Mouse (Mus musculus) layer of hippocampus, adult 2 months (tissue): ENCODE measurements around the gene Lysmd1. TPM values are rescaled to one million over a fixed set of nuclear protein-coding genes. Genes with fewer than 3 reads are reported as not detected.
A peak's percentile ranks its signal among the peaks of the same experiment; 100 is the strongest.

Experiments used
- DNase-seq, 2 experiments: peaks; one replicate each; pipeline ENCODE4 v3.0.0; 2022; ENCODE audit warnings: low spot score in 2 of 2
- H3K27ac ChIP-seq: fragments of 200-600 bp; 2 replicates; pipeline ENCODE4 v1.8.1; 2022
- H3K4me3 ChIP-seq: fragments of 200-600 bp; 2 replicates; pipeline ENCODE4 v1.8.1; 2022; ENCODE audit warnings: mild to moderate bottlenecking
- CTCF ChIP-seq: fragments of 200-600 bp; conservative IDR thresholded peaks from 2 replicates; pipeline ENCODE4 v1.8.1; 2022; ENCODE audit warnings: antibody characterized with exemption, mild to moderate bottlenecking, moderate library complexity
- total RNA-seq, 2 experiments: library from RNA; stranded (reverse); gene quantifications; 2 replicates each; pipeline ENCODE4 v1.2.3; 2021

Gene Lysmd1
- total RNA-seq, 2 experiments from 2014 or later, result 16.4 to 16.7 TPM

DNA sequence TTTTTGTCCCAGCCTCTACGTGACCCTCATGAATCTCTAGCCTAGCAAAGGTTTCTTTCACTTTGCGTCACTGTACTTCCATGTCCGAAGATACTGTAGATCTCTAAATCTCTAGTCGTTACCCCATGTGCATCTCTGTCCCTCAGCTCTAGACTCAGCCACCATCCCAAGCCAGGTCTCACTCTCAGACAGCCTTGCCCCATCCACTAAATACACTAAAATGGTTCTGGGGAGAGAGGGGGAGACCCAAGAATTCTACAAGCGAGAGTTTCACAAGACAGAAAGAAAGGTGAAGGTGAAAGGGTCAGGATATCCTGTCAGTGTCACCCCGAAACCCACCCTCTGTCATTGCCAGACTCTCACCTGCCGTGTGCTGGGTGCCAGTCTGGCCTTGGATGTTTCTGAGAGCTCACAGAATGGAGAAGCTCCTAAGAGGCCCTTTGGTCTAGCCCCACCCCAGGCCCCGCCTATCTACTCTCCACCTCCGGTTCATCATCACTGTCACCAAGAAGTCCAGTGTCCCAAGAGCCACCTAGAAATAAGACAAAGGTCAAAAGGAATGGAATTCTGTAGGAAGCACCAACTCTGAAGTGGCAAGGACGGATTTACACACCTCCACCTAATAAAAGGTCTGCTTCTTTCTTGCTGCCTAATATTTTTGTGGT lies 8.2 kb downstream of the Lysmd1 start, which contains the start of gene Tnfaip8l2:
TSS of gene Tnfaip8l2 (minus strand) at position 409 of the 665 bp plus-strand sequence.
- Histone ChIP-seq H3K4me3 (peak within 1 kb of the TSS; percentile 15), H3K27ac (peak within 1 kb of the TSS; percentile 29; the same call in 1 of the 2 replicates)
- TF ChIP-seq CTCF, result no peak
- DNase-seq, result no peak

DNA sequence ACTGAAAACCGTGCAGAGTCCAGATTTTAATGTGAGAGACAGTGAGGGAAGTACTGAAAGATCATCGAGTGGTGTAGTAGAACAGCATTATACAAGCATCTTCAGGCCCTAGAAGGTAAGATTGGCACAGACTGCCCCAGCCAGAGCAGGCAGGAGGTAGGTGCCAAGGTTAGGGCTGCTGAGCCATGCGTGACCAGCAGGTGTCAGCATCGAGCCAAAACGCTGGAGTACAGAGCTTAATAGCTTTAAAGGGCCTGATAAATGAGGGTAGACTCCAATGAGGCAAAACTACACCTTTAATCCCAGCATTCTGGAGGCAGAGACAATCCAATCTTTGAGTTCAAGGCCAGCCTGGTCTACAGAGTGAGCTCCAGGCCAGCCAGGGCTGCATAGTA lies 8.7 kb downstream of the Lysmd1 start:
- TF ChIP-seq CTCF, result peak; percentile 97
- H3K4me3 ChIP-seq, result no peak overlapping the region
- peak; percentile 82 to 92 for DNase-seq
- H3K27ac ChIP-seq, result no peak overlapping the region

DNA sequence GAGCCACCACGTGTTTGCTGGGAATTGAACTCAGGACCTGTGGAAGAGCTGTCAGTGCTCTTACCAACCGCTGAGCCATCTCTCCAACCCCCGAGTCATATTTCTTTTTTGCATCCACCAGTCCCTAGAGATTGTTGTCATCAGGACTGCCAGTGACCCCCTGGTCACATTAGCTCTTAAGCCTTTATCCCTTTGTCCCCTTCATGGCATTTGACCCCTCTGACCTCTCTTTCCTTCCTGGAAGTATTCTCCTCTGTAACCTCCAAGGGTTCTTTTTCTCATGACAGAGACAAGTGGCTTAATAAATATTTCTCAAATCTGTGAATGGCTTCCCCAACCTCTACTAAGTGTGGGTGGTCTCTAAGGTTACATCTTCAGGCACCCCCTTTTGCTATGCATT lies 14.0 kb downstream of the Lysmd1 start:
- no peak for TF ChIP-seq CTCF
- no peak for DNase-seq
- no peak overlapping the region for H3K4me3 ChIP-seq

DNA sequence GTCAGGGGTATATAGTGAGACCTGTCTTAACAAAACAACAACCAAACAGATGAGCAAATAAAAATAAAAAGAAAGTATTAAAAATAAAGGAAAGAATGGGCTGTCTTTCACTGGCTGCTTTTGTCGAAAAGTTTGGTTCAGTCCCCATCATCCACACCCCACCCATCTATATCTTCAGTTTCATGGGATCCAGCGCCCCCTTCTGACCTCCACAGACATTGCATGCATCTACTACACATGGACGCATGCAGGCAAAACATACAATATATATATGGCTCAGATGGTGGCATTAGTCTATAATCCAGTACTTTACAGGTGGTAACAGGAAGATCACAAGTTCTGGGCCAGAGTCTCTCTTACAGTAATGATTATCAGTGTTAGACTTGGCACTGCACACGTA lies 20.0 kb downstream of the Lysmd1 start:
- Histone ChIP-seq H3K4me3 (no peak overlapping the region), H3K27ac (no peak overlapping the region)
- TF ChIP-seq CTCF, result peak; percentile 78
- DNase-seq, result no peak

More for the DNA sequence above, 14.0 kb downstream of the Lysmd1 start:
- H3K27ac ChIP-seq, result no peak overlapping the region

DNA sequence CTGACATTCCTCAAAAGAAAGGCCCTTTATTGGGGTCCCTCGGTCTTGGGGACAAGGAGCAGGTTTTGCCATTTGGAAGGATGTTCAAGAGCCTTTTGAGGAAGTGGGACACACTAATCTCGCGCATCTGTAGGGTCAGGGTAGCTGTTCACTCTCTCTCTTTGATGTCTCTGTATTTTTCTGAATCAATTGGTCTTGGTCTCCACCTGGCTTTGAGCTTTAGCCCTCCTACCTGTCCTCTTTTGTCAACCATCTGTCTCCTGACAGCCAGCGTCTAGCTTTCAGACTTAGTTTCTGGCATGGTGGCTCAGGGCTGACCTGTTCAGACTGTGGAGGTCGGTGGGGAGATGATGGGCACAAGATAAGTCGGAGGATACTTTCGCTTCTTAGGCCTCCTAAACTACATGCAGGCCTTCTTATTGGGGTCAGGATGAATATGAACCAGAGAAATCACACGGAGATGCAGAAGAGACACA lies 25.7 kb downstream of the Lysmd1 start:
- TF ChIP-seq CTCF, result no peak
- DNase-seq, result no peak
- Histone ChIP-seq H3K27ac (peak overlapping the region; percentile 72), H3K4me3 (peak overlapping the region; percentile 60)

DNA sequence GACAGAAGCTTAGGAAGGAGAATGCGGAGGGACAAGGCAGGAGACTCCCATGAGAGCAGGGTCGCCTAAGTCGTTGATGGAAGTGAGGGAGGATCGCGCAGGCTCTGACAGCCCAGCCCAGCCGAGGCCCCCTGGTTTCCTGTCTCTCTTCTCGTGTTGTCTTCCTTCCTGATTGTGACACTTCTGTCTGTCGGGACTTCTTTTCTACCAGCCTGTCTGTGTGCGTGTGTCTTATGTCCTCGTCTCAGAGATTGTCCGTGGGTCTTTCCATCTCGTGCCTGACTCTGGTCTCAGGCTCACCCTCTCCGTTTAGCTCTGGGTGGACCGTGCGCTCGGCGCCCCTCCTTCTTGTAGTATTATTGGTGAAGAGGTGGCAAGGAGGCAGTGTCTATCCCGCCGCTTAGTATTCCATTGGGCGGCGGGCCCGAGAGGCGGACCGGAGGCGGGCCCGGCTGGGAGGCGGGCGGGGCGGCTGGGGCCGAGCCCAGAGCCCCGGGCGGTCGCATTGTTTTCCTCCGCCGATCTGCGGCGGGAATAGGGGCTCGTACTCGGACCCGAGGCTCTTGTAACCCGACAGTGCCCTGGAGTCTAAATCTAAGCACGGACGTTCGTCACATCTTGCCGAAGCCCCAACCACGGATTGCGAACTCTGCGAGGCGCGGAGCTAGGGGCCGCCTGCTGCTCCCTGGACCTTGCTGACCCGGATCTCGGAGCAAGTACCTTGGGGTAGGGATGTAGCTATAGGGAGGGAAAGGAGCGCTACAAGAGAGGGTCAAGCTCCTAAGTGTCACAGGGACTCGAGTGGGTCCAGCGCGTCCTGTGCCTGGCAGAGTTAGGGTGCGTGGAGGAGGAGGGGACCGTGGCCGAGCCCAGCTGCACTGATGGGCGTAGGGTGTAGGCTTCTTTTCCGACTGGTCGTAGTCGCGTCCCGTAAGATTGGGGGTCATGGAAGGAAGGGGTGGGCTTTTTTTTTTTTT lies 26.4 kb downstream of the Lysmd1 start, which contains the start of gene Sema6c:
TSS of gene Sema6c (plus strand) at position 471 of the 977 bp plus-strand sequence.
- no peak for TF ChIP-seq CTCF
- peak; percentile 87 to 92 for DNase-seq
- H3K27ac ChIP-seq, result peak within 1 kb of the TSS; percentile 77
- H3K4me3 ChIP-seq, result peak within 1 kb of the TSS; percentile 60

DNA sequence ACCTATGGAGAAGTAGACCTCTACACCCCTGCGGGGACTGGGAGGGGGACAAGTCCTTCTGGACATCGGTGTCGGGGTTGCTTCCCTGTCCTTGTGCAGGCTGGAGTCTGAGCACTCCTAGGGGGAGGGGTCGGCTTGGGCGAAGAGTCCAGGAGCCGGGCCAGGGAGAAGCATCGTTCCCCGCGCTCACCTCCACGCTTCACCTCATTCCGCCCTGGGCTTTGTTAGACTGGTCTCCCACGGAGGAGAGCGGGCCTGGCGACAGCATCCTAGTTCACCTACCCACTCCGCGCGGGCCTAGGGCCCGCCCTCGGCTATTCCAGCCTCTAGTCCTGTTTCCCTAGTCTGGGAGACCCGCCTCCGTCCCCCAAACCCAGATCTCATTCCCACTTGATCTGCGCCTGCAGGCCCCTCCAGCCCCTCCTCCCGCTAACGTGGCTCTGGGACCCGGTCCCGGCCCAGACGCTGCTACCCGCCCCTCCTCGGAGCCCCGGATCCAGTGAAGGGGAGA lies 27.2 kb downstream of the Lysmd1 start:
- Histone ChIP-seq H3K4me3 (peak overlapping the region; percentile 60), H3K27ac (peak overlapping the region; percentile 77)
- DNase-seq, result no peak
- TF ChIP-seq CTCF, result no peak

DNA sequence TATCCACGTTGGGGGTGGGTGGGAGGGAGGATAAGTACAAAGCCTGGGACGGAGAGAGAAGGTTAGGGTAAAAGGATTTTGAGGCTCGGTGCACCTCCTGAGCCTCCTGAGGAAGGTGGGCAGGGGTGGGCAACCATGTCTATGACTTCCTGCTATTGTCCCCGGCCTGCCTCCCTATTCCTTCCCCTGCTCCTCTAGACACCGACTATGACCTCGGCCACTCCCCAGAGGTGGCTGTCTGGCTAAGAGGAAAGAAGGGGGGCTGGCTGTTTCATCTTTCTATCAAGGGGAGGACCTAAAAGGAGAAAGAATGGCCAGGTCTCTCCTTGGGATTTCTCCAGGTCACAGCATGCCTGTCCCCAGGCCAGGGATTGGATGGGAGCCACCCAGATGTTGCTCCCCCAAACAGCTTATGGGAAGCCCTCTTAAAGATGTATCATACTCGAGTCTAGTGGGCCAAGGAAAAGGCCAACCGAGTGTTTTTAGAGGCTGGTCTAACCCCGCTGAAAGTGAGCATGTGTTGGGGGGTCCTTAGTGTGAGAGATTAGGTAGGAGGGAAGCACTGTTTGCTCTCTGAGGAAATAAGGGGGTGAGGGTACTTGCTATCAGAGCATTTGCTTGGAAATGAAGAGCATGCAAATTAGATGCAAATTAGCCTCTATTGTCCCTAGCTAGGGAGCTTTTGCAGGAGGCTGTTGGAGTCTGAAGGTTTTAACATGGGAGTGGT lies 27.9 kb downstream of the Lysmd1 start:
- no peak for TF ChIP-seq CTCF
- DNase-seq, result no peak
- Histone ChIP-seq H3K4me3 (peak overlapping the region; percentile 60), H3K27ac (peak overlapping the region; percentile 77)

DNA sequence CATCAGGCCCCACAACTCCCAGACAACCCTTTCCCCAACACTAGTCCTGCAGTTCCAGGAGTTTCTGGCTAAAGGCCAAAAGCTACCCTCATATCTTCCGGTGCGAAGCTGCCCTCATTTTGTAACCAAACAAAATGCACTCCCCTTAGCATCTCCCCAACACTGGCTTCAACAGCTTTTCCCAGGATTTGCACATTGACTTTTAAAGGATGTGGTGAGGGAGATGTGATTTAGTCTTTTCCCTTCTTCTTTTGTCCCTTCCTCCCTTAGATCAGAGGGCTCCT lies 28.4 kb downstream of the Lysmd1 start:
- Histone ChIP-seq H3K4me3 (no peak overlapping the region; the same call in 1 of the 2 replicates), H3K27ac (no peak overlapping the region)
- no peak for TF ChIP-seq CTCF
- no peak for DNase-seq

DNA sequence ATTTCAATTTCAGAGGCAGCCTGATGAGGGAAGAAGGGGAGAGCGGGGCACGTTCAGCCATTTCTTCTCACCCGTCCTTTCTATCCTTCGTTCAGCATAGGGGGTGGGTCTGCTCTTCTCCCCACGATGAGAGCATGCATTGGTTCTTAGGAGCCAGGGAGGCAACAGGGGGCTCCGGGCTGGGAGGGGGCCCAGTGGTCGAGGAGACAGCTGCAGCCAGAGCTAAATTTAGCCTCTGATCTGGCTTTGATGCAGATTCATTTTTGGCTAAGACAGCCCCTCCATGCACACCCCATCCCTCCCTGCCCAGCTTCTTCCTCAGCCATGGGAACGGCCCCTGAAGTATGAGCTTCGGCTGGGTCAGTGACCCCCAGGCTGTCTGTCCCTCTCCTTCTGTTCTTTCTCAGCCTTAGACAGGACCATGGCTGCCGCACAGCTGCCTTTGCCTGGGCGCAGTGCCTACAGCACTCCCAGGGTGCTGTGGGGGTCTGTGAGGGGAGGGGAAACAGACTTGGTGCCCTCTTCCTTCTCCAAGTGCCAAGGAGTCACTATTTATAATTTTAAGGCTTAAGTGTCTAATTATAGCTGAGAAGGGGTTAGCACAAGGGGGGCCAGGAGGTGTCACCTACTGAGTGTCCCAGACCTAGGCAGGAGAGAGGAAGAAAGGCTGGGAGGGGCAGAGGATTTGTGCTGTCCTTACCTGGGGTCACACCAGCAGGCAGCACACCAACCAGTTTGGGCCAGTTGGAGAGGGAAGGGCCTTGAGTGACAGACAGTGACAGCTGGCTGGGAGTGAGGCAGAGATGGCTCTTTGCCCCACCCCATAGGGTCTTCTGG lies 29.7 kb downstream of the Lysmd1 start:
- DNase-seq, result no peak
- no peak for TF ChIP-seq CTCF
- H3K27ac ChIP-seq, result no peak overlapping the region
- no peak overlapping the region for H3K4me3 ChIP-seq

DNA sequence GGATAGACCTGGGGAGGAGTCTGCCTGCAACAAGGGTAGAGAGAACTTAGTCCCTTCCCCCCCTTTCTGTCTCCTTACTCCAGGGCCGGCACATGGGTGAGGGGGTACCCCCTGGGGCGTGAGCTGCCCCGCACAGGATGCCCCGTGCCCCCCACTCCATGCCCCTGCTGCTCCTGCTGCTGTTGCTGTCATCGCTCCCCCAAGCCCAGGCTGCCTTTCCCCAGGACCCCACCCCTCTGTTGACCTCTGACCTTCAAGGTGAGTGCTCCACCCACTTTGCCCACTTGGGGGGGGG lies 30.3 kb downstream of the Lysmd1 start:
- no peak for DNase-seq
- H3K27ac ChIP-seq, result no peak overlapping the region
- no peak overlapping the region for H3K4me3 ChIP-seq
- TF ChIP-seq CTCF, result no peak

DNA sequence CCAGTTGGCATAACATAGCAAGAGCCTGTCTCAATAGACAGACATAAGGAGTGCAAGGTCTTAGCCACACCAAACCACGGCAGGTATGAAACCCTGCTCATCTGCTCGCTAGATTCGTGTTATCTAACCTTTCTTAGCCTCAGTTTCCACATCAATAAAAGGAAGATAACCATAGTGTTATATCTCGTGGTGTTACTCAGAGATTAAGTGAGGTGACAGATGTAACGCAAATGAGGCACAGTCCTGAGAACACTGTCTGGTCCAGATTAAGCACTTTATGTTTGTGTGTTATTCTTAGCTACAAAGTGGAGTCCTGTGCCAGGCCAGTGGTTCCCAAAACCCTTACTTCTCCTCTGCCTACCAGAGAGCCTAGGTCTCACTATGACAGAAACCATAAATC lies 31.0 kb downstream of the Lysmd1 start:
- no peak for DNase-seq
- TF ChIP-seq CTCF, result no peak
- no peak overlapping the region for H3K4me3 ChIP-seq
- H3K27ac ChIP-seq, result no peak overlapping the region
